Mouse (Mus musculus) hindbrain, embryonic 16.5 days (tissue): Measurements from ENCODE around the gene Tmem131. TPM values are rescaled to one million over a fixed set of nuclear protein-coding genes. Genes with fewer than 3 reads are reported as not detected.
"Not testable (repeated sequence)": the region's sequence is repeated elsewhere in the genome, so short reads cannot be mapped to it uniquely, and the experiment has no call there.

Experiments
- ATAC-seq: fragments of 200-750 bp; cut with Nextera tagmentation; 2 replicates; pipeline ENCODE4 v1.8.0; 2017; ENCODE audit warnings: moderate TSS enrichment, moderate library complexity
- H3K27ac ChIP-seq: fragments of 300-500 bp; sonication (generic); 2 replicates; pipeline ENCODE4 v1.5.1; 2014; ENCODE audit warnings: low read depth, mild to moderate bottlenecking, control low read depth, low read length, moderate library complexity
- H3K27me3 ChIP-seq: fragments of 300-500 bp; sonication (generic); replicated peaks from 2 replicates; pipeline ENCODE4 v1.6.1; 2014; ENCODE audit warnings: low read length; ENCODE audit not compliant: control insufficient read depth, insufficient read depth
- H3K36me3 ChIP-seq: fragments of 300-500 bp; sonication (generic); 2 replicates; pipeline ENCODE4 v1.6.1; 2014; ENCODE audit warnings: mild to moderate bottlenecking, low read length, moderate library complexity, mixed read lengths; ENCODE audit not compliant: control insufficient read depth, insufficient read depth
- H3K4me1 ChIP-seq: fragments of 300-500 bp; sonication (generic); 2 replicates; pipeline ENCODE4 v1.6.1; 2014; ENCODE audit warnings: low read depth, low read length; ENCODE audit not compliant: control insufficient read depth, insufficient read depth
- H3K4me2 ChIP-seq: fragments of 300-500 bp; sonication (generic); 2 replicates; pipeline ENCODE4 v1.6.1; 2014; ENCODE audit warnings: mild to moderate bottlenecking, low read length, control low read depth, moderate library complexity
- H3K4me3 ChIP-seq: fragments of 300-500 bp; sonication (generic); 2 replicates; pipeline ENCODE4 v1.5.1; 2014; ENCODE audit warnings: mild to moderate bottlenecking, low read length, control low read depth, moderate library complexity
- H3K9ac ChIP-seq: fragments of 300-500 bp; sonication (generic); 2 replicates; pipeline ENCODE4 v1.6.1; 2014; ENCODE audit warnings: low read depth, mild to moderate bottlenecking, control low read depth, low read length, moderate library complexity
- H3K9me3 ChIP-seq: fragments of 300-500 bp; sonication (generic); 2 replicates; pipeline ENCODE4 v1.6.1; 2014; ENCODE audit warnings: mild to moderate bottlenecking, low read length, moderate library complexity; ENCODE audit not compliant: control insufficient read depth
- WGBS: fragments of 180-500 bp; shearing (Covaris S2); extraction: QIAGEN DNeasy Blood & Tissue Kit; methylation state at CpG from one replicate; pipeline ENCODE4 v1.1.7; 2014; 5-methylcytosine and 5-hydroxymethylcytosine counted together
- polyA plus RNA-seq: library from polyadenylated mRNA; unstranded; fragments of >200 nt; fragmentation: Nextera tagmentation; extraction: Ambion mirVana; gene quantifications from 2 replicates; pipeline ENCODE4 v1.2.1, GENCODE M21; 2015

Gene Tmem131
- polyA plus RNA-seq, 1 experiment from 2014 or later, result 10.0 TPM

DNA sequence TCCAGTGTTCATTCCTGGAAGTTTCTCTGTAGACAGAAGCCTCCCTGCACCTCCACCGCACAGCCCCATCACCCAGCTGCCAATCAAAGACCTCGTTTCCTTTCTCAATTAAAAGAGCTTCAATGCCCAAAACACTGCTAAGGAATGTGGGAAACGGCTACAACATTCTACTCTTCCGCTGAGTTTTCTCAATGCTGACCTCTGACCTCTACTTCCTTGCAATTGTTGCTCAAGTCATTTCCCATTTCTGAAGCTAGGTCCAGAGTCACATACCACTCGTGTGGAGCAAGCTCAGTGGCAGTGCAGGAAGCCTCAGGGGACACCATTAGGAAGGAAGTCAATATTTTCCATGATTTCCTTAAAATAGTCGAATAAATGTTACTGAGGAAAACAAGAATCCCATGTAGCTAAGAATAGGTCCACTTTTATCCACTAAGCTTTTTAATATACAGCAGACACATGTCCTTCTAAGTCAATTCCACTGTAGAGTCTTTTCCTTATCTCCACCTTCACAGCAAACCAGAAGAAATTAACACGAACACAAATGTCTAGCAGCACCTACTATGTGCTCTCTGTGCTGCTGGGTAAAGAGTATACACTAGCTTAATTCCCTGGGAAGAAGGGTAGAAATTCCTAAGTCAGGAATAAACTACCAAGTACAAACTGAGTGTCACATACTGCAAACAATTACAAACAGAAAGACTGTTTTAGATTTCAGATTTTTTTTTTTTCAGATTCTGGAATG is 28.8 kb downstream of the Tmem131 start:
- no peak for ATAC-seq
- Histone ChIP-seq H3K4me2 (no peak overlapping the region), H3K9me3 (no peaks in the 10 kb centered on the region), H3K9ac (no peak overlapping the region), H3K36me3 (no peaks in the 10 kb centered on the region), H3K27me3 (no peaks in the 10 kb centered on the region), H3K4me3 (no peak overlapping the region), H3K27ac (no peak overlapping the region), H3K4me1 (peaks cover under 1% of the 10 kb centered on the region)
- whole genome bisulfite sequencing, result 45% methylated on average over 7 of the region's 7 CpGs

DNA sequence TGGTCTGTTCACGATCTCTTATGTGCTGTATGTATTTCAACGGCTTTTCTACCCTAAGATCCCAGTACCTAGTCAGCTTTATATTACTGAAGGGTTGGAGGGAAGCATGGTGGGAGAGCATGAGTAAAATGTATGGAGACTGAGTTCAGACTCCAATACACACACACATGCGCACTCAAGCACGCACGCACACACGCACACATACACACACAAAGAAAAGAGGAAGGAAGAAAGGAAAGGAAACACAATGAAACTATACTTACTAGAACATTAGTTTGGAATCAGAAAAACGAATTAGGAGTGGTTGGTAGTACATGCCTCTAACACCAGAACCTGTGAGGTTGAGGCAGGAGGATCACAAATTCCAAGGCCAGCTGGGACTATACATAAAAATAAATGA is 29.7 kb downstream of the Tmem131 start:
- H3K27ac ChIP-seq, result no peak overlapping the region

DNA sequence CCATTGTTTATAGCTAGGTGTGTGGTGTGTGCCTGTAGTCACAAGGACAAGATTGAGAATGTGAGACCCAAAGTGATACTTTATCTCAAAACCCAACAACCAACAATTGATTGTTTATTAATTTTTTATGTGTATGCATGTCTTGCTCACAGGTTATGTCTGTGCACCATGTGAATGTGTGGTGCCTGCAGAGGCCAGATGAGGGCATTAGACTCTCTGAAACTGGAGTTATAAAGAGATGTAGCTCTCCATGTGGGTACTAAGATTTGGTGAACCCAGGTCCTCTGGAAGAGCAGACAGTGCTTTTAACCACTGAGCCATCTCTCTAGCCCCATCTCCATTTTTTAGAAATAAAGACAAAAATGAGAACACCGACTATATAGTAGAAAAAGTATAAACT is 31.2 kb downstream of the Tmem131 start:
- WGBS, result 95% methylated on average over 1 of the region's 1 CpGs
- no peak overlapping the region for H3K4me2 ChIP-seq
- no peaks in the 10 kb centered on the region for H3K27me3 ChIP-seq
- no peaks in the 10 kb centered on the region for H3K9me3 ChIP-seq
- no peaks in the 10 kb centered on the region for H3K36me3 ChIP-seq
- H3K27ac ChIP-seq, result no peak overlapping the region
- H3K4me3 ChIP-seq, result no peak overlapping the region
- H3K4me1 ChIP-seq, result no peaks in the 10 kb centered on the region
- ATAC-seq, result no peak
- H3K9ac ChIP-seq, result no peak overlapping the region

More for the DNA sequence above, 29.7 kb downstream of the Tmem131 start:
- Histone ChIP-seq H3K4me2 (no peak overlapping the region), H3K36me3 (no peaks in the 10 kb centered on the region), H3K9ac (no peak overlapping the region), H3K9me3 (no peaks in the 10 kb centered on the region), H3K4me1 (no peaks in the 10 kb centered on the region; the same call in 1 of the 2 replicates), H3K27me3 (no peaks in the 10 kb centered on the region), H3K4me3 (no peak overlapping the region)
- 92% methylated on average over 7 of the region's 7 CpGs for WGBS
- no peak for ATAC-seq

DNA sequence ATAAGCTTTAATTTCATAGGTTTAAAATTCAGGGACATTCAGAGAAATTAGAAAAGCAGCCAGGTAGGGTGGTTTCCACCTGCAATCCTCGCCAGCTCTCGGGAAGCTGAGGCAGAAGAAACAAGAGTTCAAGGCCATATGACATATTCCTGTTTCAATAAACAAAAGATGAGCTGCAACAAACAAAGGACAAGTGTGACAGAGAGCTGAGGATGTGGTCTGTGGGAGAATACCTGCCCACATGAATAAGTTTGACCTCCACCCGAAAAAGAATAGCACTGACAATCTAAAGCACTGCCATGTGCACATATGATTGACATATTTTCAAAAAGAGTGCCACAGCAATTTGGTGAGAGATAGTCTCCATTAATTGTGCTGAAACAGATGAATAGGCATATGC is 31.9 kb downstream of the Tmem131 start:
- Histone ChIP-seq H3K9me3 (no peaks in the 10 kb centered on the region), H3K4me3 (no peak overlapping the region), H3K9ac (no peak overlapping the region), H3K27ac (no peak overlapping the region), H3K27me3 (no peaks in the 10 kb centered on the region), H3K36me3 (no peaks in the 10 kb centered on the region), H3K4me1 (no peaks in the 10 kb centered on the region), H3K4me2 (no peak overlapping the region)
- 71% methylated on average over 3 of the region's 3 CpGs for WGBS
- no peak for ATAC-seq

DNA sequence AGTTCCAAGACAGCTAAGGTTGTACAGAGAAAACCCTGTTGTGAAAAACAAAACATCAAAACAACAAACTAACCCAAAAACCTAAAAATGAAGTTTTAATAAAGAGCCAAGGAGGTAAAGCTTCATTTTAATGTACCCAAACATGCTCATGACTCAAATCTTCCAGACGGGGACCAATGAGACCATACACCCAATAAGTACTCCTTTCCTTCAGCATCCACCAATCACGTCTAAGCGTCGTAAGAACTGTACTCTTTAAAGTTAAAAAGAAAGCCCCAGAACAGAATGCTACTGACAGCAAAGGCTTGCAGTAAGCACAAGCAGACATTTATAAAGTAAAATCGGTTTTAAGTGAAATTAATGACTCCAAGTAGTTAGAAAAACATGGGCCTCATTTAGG is 33.1 kb downstream of the Tmem131 start:
- Histone ChIP-seq H3K36me3 (no peaks in the 10 kb centered on the region), H3K27ac (no peak overlapping the region), H3K27me3 (no peaks in the 10 kb centered on the region), H3K9me3 (no peaks in the 10 kb centered on the region), H3K4me3 (no peak overlapping the region), H3K9ac (no peak overlapping the region), H3K4me1 (no peaks in the 10 kb centered on the region), H3K4me2 (no peak overlapping the region)
- 95% methylated on average over 5 of the region's 5 CpGs for WGBS
- no peak for ATAC-seq

DNA sequence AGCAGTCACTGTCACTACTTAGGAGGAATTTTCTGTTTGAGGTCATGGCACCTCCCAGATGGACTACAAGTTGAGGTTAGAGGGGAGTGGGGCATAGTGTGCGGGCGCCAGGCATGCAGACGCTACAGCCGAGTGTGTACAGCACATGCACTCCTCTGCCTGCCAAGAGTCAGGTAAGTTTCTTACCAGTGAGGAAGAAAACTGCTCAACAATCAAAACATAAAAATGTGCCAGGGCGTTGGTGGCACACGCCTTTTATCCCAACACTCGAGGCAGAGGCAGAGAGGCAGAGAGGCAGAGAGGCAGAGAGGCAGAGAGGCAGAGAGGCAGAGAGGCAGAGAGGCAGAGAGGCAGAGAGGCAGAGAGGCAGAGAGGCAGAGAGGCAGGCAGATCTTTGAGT is 33.5 kb downstream of the Tmem131 start:
- WGBS, result 88% methylated on average over 7 of the region's 7 CpGs
- not testable (repeated sequence) for H3K27ac ChIP-seq, ATAC-seq, H3K27me3 ChIP-seq, H3K36me3 ChIP-seq, H3K4me1 ChIP-seq, H3K9ac ChIP-seq, H3K9me3 ChIP-seq, H3K4me2 ChIP-seq, H3K4me3 ChIP-seq

DNA sequence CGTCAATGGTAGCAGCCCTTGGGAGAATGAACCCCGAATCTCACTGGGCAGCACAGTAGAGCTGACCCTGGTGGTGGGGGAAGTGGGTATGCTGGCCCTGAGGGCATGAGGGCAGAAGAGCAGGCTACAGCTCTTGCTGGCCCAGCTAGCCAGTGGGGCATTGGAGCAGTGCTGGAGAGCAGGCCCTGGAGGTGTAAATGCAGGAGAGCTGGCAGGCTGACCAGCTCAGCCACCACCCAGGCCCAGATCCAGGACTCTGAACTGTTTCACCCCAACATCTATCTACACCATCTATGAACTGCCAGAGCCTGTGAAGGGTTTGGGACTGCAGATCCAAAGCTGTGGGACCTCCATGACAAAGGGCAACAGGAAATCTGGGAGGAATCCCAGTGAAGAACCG is 38.2 kb downstream of the Tmem131 start:
- ATAC-seq, result no peak; the same call in 1 of the 2 replicates
- H3K27me3 ChIP-seq, result no peaks in the 10 kb centered on the region
- no peak overlapping the region for H3K4me3 ChIP-seq
- no peak overlapping the region for H3K9ac ChIP-seq
- H3K4me2 ChIP-seq, result no peak overlapping the region
- no peaks in the 10 kb centered on the region for H3K9me3 ChIP-seq
- WGBS, result 87% methylated on average over 3 of the region's 3 CpGs
- no peak overlapping the region for H3K27ac ChIP-seq
- H3K36me3 ChIP-seq, result no peaks in the 10 kb centered on the region
- H3K4me1 ChIP-seq, result no peaks in the 10 kb centered on the region; the same call in 1 of the 2 replicates

DNA sequence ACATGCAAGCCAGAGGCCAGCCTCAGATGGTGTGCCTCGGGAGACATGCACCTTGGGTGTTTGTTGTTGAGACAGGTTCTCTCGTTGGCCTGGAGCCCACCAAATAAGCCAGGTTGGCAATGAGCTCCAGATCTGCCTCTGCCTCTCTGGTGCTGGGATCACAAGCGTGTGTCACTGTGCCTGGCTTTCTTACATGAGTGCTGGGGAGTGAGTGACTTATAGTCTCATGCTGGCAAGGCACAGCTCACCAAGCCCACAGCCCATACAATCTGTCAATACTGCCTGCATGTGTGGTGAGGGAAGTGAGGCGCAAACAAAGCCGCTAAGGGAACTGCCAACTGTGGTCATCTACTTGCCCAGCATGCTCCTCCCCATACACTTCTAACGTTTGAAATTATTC is 39.0 kb downstream of the Tmem131 start:
- Histone ChIP-seq H3K27me3 (no peaks in the 10 kb centered on the region), H3K4me1 (no peaks in the 10 kb centered on the region; the same call in 1 of the 2 replicates), H3K36me3 (no peaks in the 10 kb centered on the region), H3K4me2 (no peak overlapping the region), H3K9ac (no peak overlapping the region), H3K27ac (no peak overlapping the region), H3K4me3 (no peak overlapping the region), H3K9me3 (no peaks in the 10 kb centered on the region)
- 64% methylated on average over 6 of the region's 6 CpGs for WGBS
- ATAC-seq, result no peak

DNA sequence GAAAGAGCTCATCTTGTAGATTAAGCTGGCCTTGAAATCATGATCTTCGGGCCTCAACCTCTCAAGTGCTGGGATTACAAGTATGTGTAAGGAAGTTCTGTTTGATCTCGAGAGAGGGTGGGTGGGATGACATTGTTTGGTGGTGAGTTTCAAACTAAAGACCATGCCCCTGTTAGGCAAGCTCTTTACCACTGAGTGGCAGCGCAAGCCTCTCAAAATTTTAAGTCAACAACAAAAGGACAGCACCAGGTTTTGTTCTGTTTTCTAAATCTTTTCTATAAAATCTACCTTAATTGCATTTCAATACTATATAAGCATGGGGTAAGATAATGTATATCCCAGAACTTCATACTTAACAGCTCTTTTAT is 39.4 kb downstream of the Tmem131 start:
- Histone ChIP-seq H3K9ac (no peak overlapping the region), H3K9me3 (no peaks in the 10 kb centered on the region), H3K27me3 (no peaks in the 10 kb centered on the region), H3K4me1 (no peaks in the 10 kb centered on the region; the same call in 1 of the 2 replicates), H3K4me3 (no peak overlapping the region), H3K27ac (no peak overlapping the region), H3K36me3 (no peaks in the 10 kb centered on the region), H3K4me2 (no peak overlapping the region)
- no peak for ATAC-seq
- WGBS, result 78% methylated on average over 3 of the region's 3 CpGs
